Mouse (Mus musculus) thymus, adult 2 months (tissue): ENCODE measurements around the gene Immp2l. TPM values are rescaled to one million over a fixed set of nuclear protein-coding genes. Genes with fewer than 3 reads are reported as not detected.

Experiments used
- DNase-seq: peaks from one replicate; pipeline ENCODE4 v3.0.0; 2021
- H3K27ac ChIP-seq: fragments of 200-500 bp; 2 replicates; pipeline ENCODE4 v1.5.1; 2012; ENCODE audit warnings: low read length, control low read depth; ENCODE audit not compliant: control insufficient read depth, insufficient read depth
- H3K27me3 ChIP-seq: fragments of 200-500 bp; 2 replicates; pipeline ENCODE4 v1.6.1; 2012; ENCODE audit warnings: mild to moderate bottlenecking, low read length, moderate library complexity, mixed read lengths; ENCODE audit not compliant: control insufficient read depth, insufficient read depth
- H3K36me3 ChIP-seq: fragments of 200-500 bp; 2 replicates; pipeline ENCODE4 v1.6.1; 2012; ENCODE audit warnings: mild to moderate bottlenecking, low read length, moderate library complexity; ENCODE audit not compliant: control insufficient read depth, insufficient read depth
- H3K4me1 ChIP-seq: fragments of 200-500 bp; replicated peaks from 2 replicates; pipeline ENCODE4 v1.6.1; 2012; ENCODE audit warnings: low read length; ENCODE audit not compliant: control insufficient read depth, insufficient read depth
- H3K4me3 ChIP-seq: fragments of 200-500 bp; 2 replicates; pipeline ENCODE4 v1.5.1; 2012; ENCODE audit warnings: mild to moderate bottlenecking, low read length, control low read depth, moderate library complexity; ENCODE audit not compliant: control insufficient read depth, insufficient read depth
- CTCF ChIP-seq: fragments of 200-500 bp; IDR thresholded peaks from 2 replicates; pipeline ENCODE4 v1.5.1; 2012; ENCODE audit warnings: mild to moderate bottlenecking, control low read depth, low read length, moderate library complexity, borderline replicate concordance; ENCODE audit not compliant: control insufficient read depth, poor library complexity, insufficient read depth; ENCODE audit errors: extremely low read depth
- POLR2A ChIP-seq: fragments of 200-500 bp; IDR thresholded peaks from 2 replicates; pipeline ENCODE4 v1.6.1; 2012; ENCODE audit warnings: mild to moderate bottlenecking, low read length, control low read depth, moderate library complexity; ENCODE audit not compliant: control insufficient read depth, poor library complexity, insufficient read depth; ENCODE audit errors: extremely low read depth
- WGBS: fragments of 180-500 bp; shearing (Covaris S2); methylation state at CpG from one replicate; pipeline ENCODE4 v1.1.7; 2018; 5-methylcytosine and 5-hydroxymethylcytosine counted together
- polyA plus RNA-seq: library from polyadenylated mRNA; depleted of rRNA; stranded (reverse); fragments of >200 nt; gene quantifications from 2 replicates; pipeline ENCODE4 v1.2.3, GENCODE M21; 2012

Gene Immp2l
- polyA plus RNA-seq, 1 experiment, result 6.3 TPM

- TF ChIP-seq POLR2A (no peak), CTCF (no peak)
- H3K27ac ChIP-seq, result no peak overlapping the region
- H3K27me3 ChIP-seq, result no peaks in the 10 kb centered on the region
- no peaks in the 10 kb centered on the region for H3K36me3 ChIP-seq
- DNase-seq, result no peak
- H3K4me1 ChIP-seq, result no peaks in the 10 kb centered on the region
- H3K4me3 ChIP-seq, result no peak overlapping the region
- 77% methylated on average over 1 of the region's 1 CpGs for WGBS
Measured at GRCm38 (mm10) chr12:41215186-41215585, 191.3 kb downstream of the Immp2l start.

- WGBS, result 93% methylated on average over 3 of the region's 3 CpGs
Measured at GRCm38 (mm10) chr12:41221893-41222292, 198.0 kb downstream of the Immp2l start.

GRCm38 (mm10) chr12:41223686-41224085 is 199.8 kb downstream of the Immp2l start:
- Histone ChIP-seq H3K4me1 (no peaks in the 10 kb centered on the region), H3K27me3 (no peaks in the 10 kb centered on the region), H3K4me3 (no peak overlapping the region), H3K36me3 (no peaks in the 10 kb centered on the region), H3K27ac (no peak overlapping the region)
- WGBS, result 97% methylated on average over 1 of the region's 1 CpGs
- TF ChIP-seq POLR2A (no peak), CTCF (no peak)
- no peak for DNase-seq

More at GRCm38 (mm10) chr12:41221893-41222292, 198.0 kb downstream of the Immp2l start:
- Histone ChIP-seq H3K4me1 (no peaks in the 10 kb centered on the region), H3K36me3 (no peaks in the 10 kb centered on the region), H3K27ac (no peak overlapping the region), H3K4me3 (no peak overlapping the region), H3K27me3 (no peaks in the 10 kb centered on the region)
- no peak for DNase-seq
- TF ChIP-seq POLR2A (no peak), CTCF (no peak)

GRCm38 (mm10) chr12:41224538-41224937 is 200.6 kb downstream of the Immp2l start:
- no peaks in the 10 kb centered on the region for H3K4me1 ChIP-seq
- H3K36me3 ChIP-seq, result no peaks in the 10 kb centered on the region
- no peak overlapping the region for H3K4me3 ChIP-seq
- WGBS, result 92% methylated on average over 4 of the region's 4 CpGs
- no peak for DNase-seq
- TF ChIP-seq CTCF (no peak), POLR2A (no peak)
- H3K27ac ChIP-seq, result no peak overlapping the region
- H3K27me3 ChIP-seq, result no peaks in the 10 kb centered on the region

- Histone ChIP-seq H3K36me3 (no peaks in the 10 kb centered on the region), H3K27me3 (no peaks in the 10 kb centered on the region), H3K4me1 (no peaks in the 10 kb centered on the region), H3K27ac (no peak overlapping the region), H3K4me3 (no peak overlapping the region)
- TF ChIP-seq CTCF (no peak), POLR2A (no peak)
- no peak for DNase-seq
- 55% methylated on average over 2 of the region's 2 CpGs for WGBS
Measured at GRCm38 (mm10) chr12:41231966-41232365, 208.1 kb downstream of the Immp2l start.

GRCm38 (mm10) chr12:41237880-41238279 is 214.0 kb downstream of the Immp2l start:
- no peak overlapping the region for H3K4me3 ChIP-seq
- no peak for DNase-seq
- H3K27me3 ChIP-seq, result no peaks in the 10 kb centered on the region
- no peaks in the 10 kb centered on the region for H3K4me1 ChIP-seq
- H3K36me3 ChIP-seq, result no peaks in the 10 kb centered on the region
- WGBS, result 87% methylated on average over 3 of the region's 3 CpGs
- H3K27ac ChIP-seq, result no peak overlapping the region
- no peak for TF ChIP-seq CTCF
- no peak for TF ChIP-seq POLR2A

GRCm38 (mm10) chr12:41241221-41241620 is 217.3 kb downstream of the Immp2l start:
- Histone ChIP-seq H3K4me1 (no peaks in the 10 kb centered on the region), H3K36me3 (no peaks in the 10 kb centered on the region), H3K4me3 (no peak overlapping the region), H3K27ac (no peak overlapping the region), H3K27me3 (no peaks in the 10 kb centered on the region)
- DNase-seq, result no peak
- TF ChIP-seq POLR2A, result no peak
- TF ChIP-seq CTCF, result no peak
- WGBS, result 12% methylated on average over 2 of the region's 2 CpGs
